Mouse (Mus musculus) stomach, embryonic 16.5 days (tissue): Measurements from ENCODE around the gene Ltbr. TPM values are rescaled to one million over a fixed set of nuclear protein-coding genes. Genes with fewer than 3 reads are reported as not detected.

Experiments
- ATAC-seq: fragments of 200-750 bp; cut with Nextera tagmentation; 2 replicates; pipeline ENCODE4 v1.8.0; 2017; ENCODE audit warnings: moderate number of reproducible peaks, moderate TSS enrichment; ENCODE audit not compliant: insufficient read depth, low FRiP score
- H3K27ac ChIP-seq: fragments of 300-500 bp; sonication (generic); 2 replicates; pipeline ENCODE4 v1.5.1; 2014; ENCODE audit warnings: low read length
- H3K27me3 ChIP-seq: fragments of 300-500 bp; sonication (generic); 2 replicates; pipeline ENCODE4 v1.6.1; 2014; ENCODE audit warnings: low read length, control low read depth, mixed read lengths; ENCODE audit not compliant: control insufficient read depth, insufficient read depth
- H3K36me3 ChIP-seq: fragments of 300-500 bp; sonication (generic); 2 replicates; pipeline ENCODE4 v1.6.1; 2014; ENCODE audit warnings: low read length; ENCODE audit not compliant: control insufficient read depth, insufficient read depth
- H3K4me1 ChIP-seq: fragments of 300-500 bp; sonication (generic); 2 replicates; pipeline ENCODE4 v1.6.1; 2014; ENCODE audit warnings: low read length, control low read depth, mixed read lengths; ENCODE audit not compliant: control insufficient read depth, insufficient read depth
- H3K4me2 ChIP-seq: fragments of 300-500 bp; sonication (generic); 2 replicates; pipeline ENCODE4 v1.6.1; 2014; ENCODE audit warnings: low read depth, low read length, mixed read lengths
- H3K4me3 ChIP-seq: fragments of 300-500 bp; sonication (generic); replicated peaks from 2 replicates; pipeline ENCODE4 v1.5.1; 2014; ENCODE audit warnings: mild to moderate bottlenecking, low read length
- H3K9ac ChIP-seq: fragments of 300-500 bp; sonication (generic); 2 replicates; pipeline ENCODE4 v1.6.1; 2014; ENCODE audit warnings: low read length
- H3K9me3 ChIP-seq: fragments of 300-500 bp; sonication (generic); replicated peaks from 2 replicates; pipeline ENCODE4 v1.6.1; 2016; ENCODE audit warnings: low read length, control low read depth; ENCODE audit not compliant: control insufficient read depth
- WGBS: fragments of 180-500 bp; shearing (Covaris S2); extraction: QIAGEN DNeasy Blood & Tissue Kit; methylation state at CpG from one replicate; pipeline ENCODE4 v1.1.7; 2014; 5-methylcytosine and 5-hydroxymethylcytosine counted together
- polyA plus RNA-seq: library from polyadenylated mRNA; unstranded; fragments of >200 nt; fragmentation: Nextera tagmentation; extraction: Ambion mirVana; gene quantifications from 2 replicates; pipeline ENCODE4 v1.2.1, GENCODE M21; 2015

The Ltbr gene
- polyA plus RNA-seq, 1 experiment from 2014 or later = 69.4 TPM

DNA sequence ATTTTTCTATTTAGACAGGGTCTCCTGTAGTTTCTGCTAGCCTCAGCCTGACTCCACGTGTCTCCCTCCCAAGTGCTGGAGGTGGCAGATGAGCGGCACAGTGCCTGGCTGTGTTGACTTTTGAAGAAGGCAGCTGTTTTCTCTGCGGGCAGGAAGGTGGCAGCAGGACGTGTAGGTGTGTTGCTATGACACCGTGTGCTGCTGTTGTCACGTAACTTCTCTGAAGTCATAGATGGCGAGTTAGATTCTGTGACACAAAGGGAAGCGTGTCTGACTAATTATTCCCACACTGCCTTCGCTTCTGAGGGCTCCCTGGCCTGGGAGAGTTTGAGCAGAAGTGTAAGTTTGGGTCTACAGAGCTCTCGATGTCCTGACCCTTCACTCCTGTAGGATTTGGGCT is 48.4 kb downstream of the Ltbr start:
- ATAC-seq = no peak
- WGBS = 46% methylated on average over 10 of the region's 10 CpGs
- H3K9me3 ChIP-seq = no peaks in the 10 kb centered on the region
- H3K27ac ChIP-seq = no peak overlapping the region
- no peaks in the 10 kb centered on the region for H3K27me3 ChIP-seq
- H3K4me3 ChIP-seq = no peak overlapping the region
- H3K36me3 ChIP-seq = no peaks in the 10 kb centered on the region
- H3K4me2 ChIP-seq = no peak overlapping the region
- no peak overlapping the region for H3K9ac ChIP-seq
- H3K4me1 ChIP-seq = 0 out of 2 replicates have a peak, but pooled peaks cover 2% of the 10 kb centered on the region

GRCm38 (mm10) chr6:125264219-125264618 is 49.5 kb downstream of the Ltbr start:
- no peak overlapping the region for H3K9ac ChIP-seq
- WGBS = 75% methylated on average over 9 of the region's 9 CpGs

DNA sequence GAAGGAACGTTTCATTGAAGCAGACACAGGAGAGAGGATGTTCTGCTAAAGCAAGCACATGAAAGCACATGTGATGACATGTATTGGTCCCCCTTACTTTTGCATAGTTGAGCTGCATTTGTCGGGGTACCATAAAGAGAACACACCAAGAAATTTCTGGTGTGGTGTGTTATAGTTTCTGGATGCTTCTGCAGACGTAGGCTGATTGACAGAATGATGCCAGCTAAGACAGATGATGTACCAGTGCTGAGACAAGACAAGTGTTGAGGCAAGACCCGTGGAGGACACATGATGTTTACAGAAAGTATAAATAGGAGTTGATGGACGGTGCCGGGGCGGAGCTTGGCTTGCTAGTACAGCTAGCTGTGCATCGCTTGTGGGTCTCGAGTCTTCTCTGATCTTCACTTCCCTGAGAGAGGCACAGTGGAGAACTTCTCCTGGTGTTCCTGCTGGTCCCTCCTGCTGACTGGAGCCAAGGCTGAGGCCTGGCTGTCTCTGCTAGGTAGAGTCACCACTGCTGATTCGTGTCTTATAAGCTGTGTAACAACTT is 53.6 kb downstream of the Ltbr start:
- no peaks in the 10 kb centered on the region for H3K36me3 ChIP-seq
- ATAC-seq = no peak
- no peak overlapping the region for H3K4me3 ChIP-seq

More at GRCm38 (mm10) chr6:125264219-125264618, 49.5 kb downstream of the Ltbr start:
- Histone ChIP-seq H3K4me1 (no peaks in the 10 kb centered on the region), H3K4me2 (no peak overlapping the region), H3K27ac (no peak overlapping the region), H3K27me3 (no peaks in the 10 kb centered on the region), H3K4me3 (no peak overlapping the region), H3K36me3 (no peaks in the 10 kb centered on the region), H3K9me3 (no peaks in the 10 kb centered on the region)
- no peak for ATAC-seq

More for the DNA sequence above, 53.6 kb downstream of the Ltbr start:
- H3K4me2 ChIP-seq = no peak overlapping the region
- H3K9ac ChIP-seq = no peak overlapping the region
- no peak overlapping the region for H3K27ac ChIP-seq
- H3K27me3 ChIP-seq = no peaks in the 10 kb centered on the region
- H3K4me1 ChIP-seq = no peaks in the 10 kb centered on the region
- no peaks in the 10 kb centered on the region for H3K9me3 ChIP-seq
- 69% methylated on average over 10 of the region's 10 CpGs for WGBS

Other genes with a start within 250 kb of the Ltbr start
- gene Lpar5, start 246.0 kb downstream of the Ltbr start, polyA plus RNA-seq = 9.5 and 13.6 TPM in 2 replicates
- gene Chd4, start 217.9 kb downstream of the Ltbr start, polyA plus RNA-seq = 42.6 and 46.3 TPM in 2 replicates
- gene Nop2, start 182.0 kb downstream of the Ltbr start, polyA plus RNA-seq = 56.6 and 57.9 TPM in 2 replicates
- gene Iffo1, start 168.6 kb downstream of the Ltbr start, polyA plus RNA-seq = 6.0 and 8.8 TPM in 2 replicates
- 1,523 and 1,787 TPM in 2 replicates for gene Gapdh, start 147.4 kb downstream of the Ltbr start, polyA plus RNA-seq
- gene Ncapd2, start 122.2 kb downstream of the Ltbr start, polyA plus RNA-seq = 90.3 and 102 TPM in 2 replicates
- 212 and 232 TPM in 2 replicates for gene Mrpl51, start 122.1 kb downstream of the Ltbr start, polyA plus RNA-seq
- gene Vamp1, start 98.3 kb downstream of the Ltbr start, polyA plus RNA-seq = 6.9 and 7.4 TPM in 2 replicates
- 9.0 and 9.6 TPM in 2 replicates for gene Tapbpl, start 82.0 kb downstream of the Ltbr start, polyA plus RNA-seq
- 2.5 and 2.7 TPM in 2 replicates for gene Cd27, start 76.9 kb downstream of the Ltbr start, polyA plus RNA-seq
- gene Tuba3a, start 27.8 kb downstream of the Ltbr start, polyA plus RNA-seq = 0.26 TPM in 1 of 2 replicates, not detected in the other
- 5.8 and 9.7 TPM in 2 replicates for gene Scnn1a, start 6.8 kb upstream of the Ltbr start, polyA plus RNA-seq
- 82.6 and 91.1 TPM in 2 replicates for gene Tnfrsf1a, start 35.5 kb upstream of the Ltbr start, polyA plus RNA-seq
- 6.3 and 8.2 TPM in 2 replicates for gene Plekhg6, start 66.9 kb upstream of the Ltbr start, polyA plus RNA-seq
- gene Cd9, start 180.9 kb upstream of the Ltbr start, polyA plus RNA-seq = 452 and 514 TPM in 2 replicates
- gene Vwf, start 232.9 kb upstream of the Ltbr start, polyA plus RNA-seq = 5.4 and 6.9 TPM in 2 replicates